Mouse (Mus musculus): ENCODE measurements around the gene Ralb.

Gene Ralb

DNA sequence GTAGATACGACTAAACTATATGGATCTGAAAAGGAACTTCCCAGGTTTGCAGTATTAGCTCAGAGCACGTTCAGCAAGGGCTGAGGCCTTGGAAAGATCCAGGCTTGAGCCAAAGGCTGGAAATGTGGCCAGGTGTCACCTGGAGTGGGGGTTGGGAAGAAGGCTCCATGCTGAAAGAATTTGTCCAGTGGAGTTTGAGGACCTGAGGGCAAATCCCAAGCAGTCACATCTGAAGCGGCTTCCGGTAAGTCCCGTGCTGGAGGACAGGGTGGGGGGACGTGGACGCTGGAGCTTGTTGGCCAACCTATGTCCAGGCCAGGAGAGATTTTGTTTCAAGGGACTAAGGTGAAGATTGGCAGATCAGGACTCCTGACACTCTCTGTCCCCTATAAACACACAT, 19.2 kb upstream of the Ralb start:
- no peak for DNase-seq (ENCODE audit: low spot score in 2 of 2)

DNA sequence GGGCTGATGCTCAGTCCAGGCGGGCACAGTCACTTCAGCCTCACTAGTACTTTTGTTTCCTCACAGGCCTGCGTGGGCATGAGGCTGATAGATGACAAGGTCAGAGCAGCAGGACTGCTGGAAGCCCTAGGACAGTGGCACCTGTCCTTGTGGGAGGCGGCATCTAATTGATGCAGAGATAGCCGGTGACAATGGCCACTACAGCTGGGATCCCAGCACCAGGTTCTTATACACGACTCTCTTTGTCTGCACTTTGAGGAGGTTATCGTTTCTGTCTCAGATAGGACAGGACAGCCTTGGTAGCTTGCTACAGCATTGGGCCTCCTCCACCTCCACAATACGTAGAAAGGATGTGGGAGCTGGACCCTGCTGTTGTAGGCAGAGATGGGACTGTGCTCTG, 18.8 kb upstream of the Ralb start:
- no peak for DNase-seq (ENCODE audit: low spot score in 2 of 2)

DNA sequence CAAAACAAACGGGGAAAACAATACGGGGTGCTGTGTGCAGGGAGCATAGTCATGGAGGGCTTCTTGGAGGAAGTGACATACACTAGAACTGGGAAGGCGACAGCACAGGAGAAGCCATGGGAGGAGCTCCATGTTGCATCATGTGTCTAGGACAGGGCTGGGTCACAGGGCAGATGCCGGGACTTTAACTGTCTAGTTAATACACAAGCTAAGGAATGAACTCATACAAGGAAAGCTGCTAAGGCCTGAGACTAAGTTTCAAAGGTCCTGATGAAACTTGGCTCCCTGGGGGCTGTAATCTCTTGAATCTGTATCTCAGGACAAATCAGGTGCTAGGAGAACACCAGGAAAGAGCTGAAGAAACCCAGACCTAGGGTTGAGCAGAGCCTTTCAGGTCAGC, 18.1 kb upstream of the Ralb start:
- DNase-seq (ENCODE audit: low spot score in 2 of 2) = no peak

DNA sequence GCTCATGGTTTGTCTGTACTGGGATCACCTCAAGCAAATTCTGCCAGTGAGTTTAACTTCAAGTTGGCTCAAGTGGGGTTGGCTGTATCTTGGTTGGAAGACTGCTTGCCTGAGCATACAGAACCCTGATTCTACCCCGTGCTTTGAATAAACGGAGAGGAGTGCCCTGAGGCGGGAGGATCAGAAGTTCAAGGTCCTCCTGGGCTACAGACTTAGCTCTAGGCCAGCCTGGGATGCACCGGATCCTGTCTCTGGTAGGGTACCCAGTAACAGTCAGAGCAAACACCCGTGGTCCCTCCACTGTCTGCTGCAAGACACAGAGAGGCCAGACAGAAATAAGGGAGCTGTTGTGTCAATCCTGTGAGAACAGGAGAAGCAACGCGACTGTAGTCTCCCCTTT, 17.1 kb upstream of the Ralb start:
- no peak for DNase-seq (ENCODE audit: low spot score in 2 of 2)

DNA sequence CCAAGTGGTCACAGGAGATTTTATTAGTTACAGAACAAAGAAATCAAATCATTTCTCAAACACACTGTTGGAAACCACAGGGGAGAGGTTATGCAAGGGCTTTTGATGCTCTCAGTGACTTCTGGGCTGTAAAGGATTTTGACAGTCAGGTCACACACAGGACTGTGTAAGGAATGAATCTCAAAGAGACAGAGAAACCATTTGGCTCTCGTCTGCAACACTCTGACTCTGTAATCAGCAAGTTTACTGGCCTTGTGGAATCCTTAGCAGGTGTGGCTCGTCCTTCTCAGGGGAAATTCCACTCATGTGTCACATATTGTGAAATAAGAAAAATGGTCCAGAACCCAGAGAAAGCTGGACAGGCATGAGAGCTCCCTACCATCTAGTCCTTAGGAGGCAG, 16.4 kb upstream of the Ralb start:
- peak in 1 of 2 experiments; percentile 28 for DNase-seq (ENCODE audit: low spot score in 2 of 2)

DNA sequence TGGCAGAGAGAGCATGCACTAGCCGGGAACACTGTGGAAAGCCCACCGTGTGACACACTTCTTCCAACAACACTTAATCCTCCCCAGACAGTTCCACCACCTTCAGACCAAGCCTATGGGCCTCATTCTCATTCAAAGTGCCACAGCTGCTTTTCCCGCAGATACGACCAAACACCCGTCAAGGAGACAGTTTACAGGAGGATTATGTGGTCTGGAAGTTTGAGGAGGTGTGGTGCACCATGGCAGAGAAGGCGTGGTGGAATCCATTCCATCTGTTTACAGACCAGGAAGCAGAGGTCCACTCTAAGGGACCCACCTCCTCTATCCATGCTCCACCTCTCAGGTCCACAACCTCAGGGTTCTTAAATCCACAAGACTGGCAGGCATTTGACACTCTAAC, 14.7 kb upstream of the Ralb start:
- no peak for DNase-seq (ENCODE audit: low spot score in 2 of 2)

DNA sequence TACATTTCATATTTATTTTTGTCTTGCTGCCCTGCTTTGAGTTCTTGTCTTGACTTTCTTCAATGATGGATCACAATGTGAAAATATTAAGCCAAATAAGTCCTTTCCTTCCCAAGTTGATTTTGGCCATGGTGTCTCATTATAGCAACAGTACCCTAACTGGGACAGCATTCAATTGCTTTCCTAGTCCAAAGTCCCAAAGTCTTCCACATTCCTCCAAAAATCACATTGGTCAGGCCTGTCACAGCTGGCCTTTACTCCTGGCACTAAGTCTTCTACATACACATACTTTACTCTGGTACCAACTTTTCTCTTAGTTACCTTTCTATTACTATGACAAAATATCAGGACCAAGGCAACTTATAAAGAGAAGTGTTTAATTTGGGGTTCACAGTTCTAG, 14.2 kb upstream of the Ralb start:
- DNase-seq (ENCODE audit: low spot score in 2 of 2) = no peak

DNA sequence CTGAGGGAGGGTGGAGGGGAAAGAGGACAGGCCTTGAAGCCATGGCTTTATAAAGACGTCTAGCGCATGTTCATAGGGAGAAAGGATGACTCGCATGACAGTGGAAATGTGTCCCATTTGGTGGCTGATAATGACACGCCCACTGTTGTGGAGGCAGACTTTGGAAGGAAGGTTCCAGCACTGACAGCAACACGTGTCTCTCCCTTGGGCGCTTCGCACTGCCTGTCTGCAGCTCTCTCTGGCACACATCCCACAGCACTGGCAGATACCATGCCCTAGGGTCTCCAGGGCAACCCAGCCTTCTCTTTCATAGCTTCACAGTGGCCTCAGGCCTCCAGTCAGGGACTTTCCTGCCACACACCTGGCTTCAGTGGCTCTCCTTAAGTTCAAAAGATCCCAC, 13.5 kb upstream of the Ralb start:
- DNase-seq (ENCODE audit: low spot score in 2 of 2) = no peak

DNA sequence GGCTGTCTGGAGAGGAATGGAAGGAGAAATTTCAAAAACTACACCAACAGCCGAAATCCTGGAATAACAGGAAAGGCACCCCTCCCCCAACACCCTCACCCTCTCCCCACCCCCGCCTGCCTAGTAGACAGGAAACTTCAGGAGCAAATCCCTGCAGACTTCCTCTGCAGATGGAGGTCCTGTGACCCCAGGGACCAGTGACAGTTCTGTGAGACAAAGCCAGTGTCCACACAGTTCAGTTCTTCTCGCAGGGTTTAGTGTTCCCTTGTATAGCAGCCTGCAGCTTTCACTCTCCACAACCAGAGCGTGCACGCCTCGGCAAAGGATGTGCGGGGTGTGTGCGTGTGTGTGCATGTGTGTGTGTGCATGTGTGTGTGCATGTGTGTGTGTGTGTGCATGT, 6.3 kb upstream of the Ralb start:
- DNase-seq (ENCODE audit: low spot score in 2 of 2) = no peak

DNA sequence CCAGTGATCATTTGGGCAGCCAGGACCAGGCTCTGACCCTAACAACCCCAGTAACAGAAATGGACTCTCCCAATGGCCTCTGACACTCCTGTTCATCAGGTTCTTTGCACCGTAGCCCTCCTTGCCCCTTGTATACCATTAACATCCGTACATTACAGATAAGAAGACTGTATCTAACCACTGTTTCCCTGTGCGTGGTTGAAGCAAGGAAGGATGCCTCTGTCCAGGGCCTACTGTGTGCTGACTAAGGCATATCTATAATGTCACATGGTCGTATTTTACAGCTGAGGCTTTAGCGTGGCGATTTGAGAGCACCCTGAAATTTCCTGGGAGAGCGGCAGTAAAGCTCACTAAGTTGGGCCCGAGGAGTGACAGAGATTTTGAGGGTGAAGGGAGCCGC, 5.8 kb upstream of the Ralb start:
- no peak for DNase-seq (ENCODE audit: low spot score in 2 of 2)

DNA sequence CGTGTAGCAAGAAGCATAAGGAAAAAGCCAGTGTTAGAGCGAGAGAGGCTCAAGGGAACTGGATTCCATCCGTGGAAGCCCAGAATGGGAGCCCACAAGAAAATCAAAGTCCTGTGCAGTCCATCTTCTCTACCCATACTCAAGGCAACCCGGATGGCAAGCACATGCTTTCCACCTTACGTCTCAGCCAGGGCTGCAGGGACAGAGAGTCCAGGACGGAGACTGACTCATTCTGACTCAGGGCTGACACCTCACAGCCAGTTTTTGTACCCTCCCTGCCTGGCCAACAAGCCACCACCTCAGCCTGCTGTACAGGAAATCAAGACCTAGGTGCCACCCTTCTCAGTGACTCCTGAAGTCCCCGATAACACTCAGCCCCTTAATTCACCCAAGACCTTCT, 4.9 kb upstream of the Ralb start:
- peak; percentile 22 to 55 for DNase-seq (ENCODE audit: low spot score in 2 of 2)

DNA sequence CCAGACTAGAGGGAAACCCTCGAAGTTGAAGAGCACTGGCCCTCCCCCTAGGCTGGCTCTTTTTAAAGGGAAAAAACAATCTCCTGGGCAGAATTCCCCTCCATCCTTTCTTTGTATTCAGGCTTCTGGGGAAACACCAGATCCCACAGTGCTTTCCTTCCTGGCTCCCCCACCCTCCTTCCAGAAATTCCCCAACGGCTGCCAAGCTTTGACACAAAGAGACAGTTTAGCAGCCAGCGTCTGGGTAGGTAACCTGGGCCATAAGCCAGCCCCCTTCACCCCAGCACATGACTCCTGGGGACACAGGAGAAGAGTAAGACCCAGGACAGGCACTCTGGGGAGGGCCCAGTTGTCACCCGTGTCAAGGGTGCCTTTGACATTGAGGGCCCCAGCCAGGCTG, 4.0 kb upstream of the Ralb start:
- DNase-seq (ENCODE audit: low spot score in 2 of 2) = no peak

DNA sequence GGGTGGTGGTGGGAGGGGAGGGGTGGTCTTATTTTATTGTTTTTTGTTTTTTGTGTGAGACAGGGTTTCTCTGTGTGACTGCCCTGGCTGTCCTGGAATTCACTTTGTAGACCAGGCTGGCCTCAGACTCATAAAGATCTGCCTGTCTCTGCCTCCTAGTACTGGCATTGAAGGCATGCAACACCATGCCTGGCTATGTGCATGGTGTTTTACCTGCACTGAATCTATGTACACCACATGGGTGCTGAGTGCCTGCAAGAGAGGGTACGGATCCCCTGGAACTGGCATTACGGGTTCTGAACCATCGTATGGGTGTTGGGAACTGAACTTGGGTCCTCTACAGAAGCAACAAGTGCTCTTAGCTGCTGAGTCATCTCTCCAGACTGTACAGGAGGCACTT, 1.4 kb upstream of the Ralb start:
- DNase-seq (ENCODE audit: low spot score in 2 of 2) = no peak

DNA sequence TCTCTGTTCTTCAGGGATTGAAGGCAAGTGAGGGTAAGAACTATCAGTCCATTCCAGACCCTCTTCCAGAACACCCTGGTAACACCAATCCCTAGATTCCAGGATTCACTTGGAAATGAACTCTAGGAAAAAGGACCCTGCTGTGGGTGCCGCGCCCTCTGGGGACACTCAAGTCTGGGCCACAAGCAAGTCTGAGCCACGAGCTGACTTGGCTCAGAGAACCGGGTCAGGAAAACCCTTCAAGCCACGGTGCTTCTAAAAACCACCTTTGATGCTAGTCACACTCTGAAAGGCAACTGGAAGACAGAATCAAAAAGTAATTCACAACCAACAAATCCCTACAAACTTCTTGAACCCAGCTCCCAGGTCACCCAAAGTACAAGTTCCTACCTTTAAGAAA, 786 bp downstream of the Ralb start:
- DNase-seq (ENCODE audit: low spot score in 2 of 2) = no peak

DNA sequence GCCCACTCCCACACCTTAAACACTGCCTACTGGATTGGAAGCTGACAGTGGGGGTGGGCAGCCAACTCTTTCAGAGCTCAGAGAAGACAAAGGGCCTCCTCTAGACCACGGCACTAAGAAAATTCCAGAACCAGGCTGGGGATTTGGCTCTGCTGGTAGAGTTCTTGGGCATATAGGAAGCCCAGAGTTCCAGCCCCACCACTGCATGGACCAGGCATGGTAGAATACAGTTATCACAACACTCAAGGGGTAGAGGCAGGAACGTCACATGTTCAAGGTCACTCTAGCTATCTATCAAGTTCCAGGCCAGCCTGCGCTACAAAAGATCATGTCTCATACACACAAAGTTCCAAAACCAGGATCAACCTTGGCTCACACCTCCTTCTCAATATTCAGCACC, 1.4 kb downstream of the Ralb start:
- no peak for DNase-seq (ENCODE audit: low spot score in 2 of 2)

DNA sequence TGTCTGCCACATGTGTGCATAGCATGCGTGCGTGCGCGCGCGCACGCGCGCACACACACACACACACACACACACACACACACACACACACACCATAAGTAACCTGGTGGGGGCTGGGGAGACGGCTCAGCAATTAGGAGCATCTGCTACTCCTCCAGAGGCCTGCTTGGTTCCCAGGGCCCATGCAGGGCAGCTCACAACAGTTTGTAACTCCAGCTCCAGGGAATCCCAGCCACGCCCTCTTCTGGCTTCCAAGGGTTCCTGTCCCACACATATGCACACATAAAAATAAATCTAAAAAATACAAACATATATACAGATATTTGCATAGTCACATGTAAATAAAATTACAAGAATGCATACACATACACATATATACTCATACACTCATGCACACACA, 1.9 kb downstream of the Ralb start:
- DNase-seq (ENCODE audit: low spot score in 2 of 2) = no peak

DNA sequence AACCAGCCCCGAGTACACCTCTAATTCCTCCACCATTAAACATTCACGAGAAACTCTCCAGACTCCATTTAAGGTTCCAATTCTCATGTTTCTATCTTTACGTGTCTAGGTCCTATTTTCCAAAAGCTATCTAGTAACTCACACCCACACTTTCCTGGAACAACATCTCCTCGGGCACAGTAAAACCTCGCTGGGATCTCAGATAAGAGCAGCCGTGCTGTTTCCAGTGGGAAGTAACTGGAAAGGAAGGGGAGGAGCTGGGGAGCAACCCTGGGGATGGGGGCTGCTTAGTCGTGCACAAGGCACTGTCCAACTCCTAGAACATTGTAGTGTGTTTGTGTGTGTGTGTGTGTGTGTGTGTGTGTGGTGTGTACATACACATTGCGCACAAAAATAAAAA, 2.7 kb downstream of the Ralb start:
- DNase-seq (ENCODE audit: low spot score in 2 of 2) = no peak

DNA sequence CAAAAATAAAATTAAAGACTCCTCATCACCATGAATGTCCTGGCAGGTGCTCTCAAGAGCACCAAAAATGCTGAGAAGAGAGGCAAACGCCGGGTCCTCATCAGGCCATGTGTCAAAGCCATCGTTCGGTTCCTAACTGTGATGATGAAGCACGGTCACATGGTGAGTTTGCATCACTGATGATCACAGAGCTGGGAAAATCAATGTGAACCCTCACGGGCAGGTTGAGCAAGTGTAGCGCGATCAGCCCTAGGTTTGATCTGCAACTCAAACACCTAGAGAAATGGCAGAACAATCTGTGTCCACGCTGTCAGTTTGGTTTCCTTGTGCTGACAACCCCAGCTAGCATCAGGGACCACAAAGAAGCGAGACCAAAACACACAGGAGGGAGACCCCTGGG, 5.1 kb downstream of the Ralb start:
- DNase-seq (ENCODE audit: low spot score in 2 of 2) = no peak

DNA sequence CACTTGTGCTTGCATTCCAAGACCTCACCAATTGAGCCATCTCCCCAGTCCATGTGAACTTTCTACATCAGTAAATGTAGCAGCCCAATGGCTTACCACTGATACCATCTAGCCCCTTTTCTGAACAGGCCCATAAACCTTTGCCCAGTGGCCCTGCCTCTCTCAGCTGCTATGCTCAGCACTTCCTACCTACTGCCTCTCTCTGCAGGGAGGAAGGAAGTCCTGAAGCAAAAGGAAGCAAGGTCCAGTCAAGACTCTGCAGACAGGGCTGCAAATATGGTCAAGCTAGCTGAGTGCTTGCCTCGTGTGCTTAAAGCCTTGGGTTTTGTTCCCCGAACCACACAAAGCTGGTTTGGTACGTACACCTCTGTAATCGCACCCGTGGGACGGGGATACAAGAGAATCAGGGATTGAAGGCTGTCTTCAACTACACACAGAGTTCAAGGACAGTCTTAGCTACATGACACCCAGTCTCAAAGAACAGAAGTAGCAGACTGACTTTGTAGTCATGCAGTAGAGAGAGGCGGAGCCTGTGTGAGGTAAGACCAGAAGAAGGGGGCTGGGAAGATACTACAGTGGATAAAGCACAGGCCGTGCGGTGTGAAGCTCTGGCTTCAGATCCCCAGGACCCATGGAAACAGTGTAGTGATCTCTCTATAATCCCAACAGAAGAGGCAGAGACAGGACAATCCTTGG, 5.9 kb downstream of the Ralb start:
- no peak for DNase-seq (ENCODE audit: low spot score in 2 of 2)

DNA sequence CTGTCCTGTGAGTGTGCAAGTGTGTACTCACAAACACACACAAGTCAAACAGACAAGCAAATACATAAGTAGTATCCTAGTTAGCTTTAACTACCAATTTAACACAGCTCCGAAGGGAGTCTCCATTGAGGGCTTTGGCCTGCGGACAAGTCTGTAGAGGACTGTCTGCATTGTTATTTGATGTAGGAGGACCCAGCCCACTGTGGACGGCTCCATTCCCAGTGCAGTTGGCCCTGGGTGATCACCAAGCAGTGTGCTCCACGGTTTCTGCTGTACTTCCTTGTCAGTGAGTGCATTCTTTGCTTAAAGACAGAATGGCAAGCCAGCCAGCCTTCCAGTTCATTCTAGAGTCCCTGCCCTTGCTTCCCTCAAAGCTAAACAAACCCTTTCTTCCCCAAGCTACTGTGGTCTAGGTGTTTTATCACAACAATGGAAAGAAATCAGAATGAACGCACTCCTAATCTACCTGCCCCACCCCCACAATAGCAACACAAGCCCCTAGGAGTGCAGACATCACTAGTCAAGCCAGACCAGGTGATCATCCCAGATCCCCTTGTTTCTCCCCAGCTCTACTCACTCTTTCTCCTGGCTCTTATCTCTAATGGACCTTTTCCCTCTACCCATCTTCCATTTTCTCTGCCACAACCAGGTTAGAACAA, 7.1 kb downstream of the Ralb start:
- DNase-seq (ENCODE audit: low spot score in 2 of 2) = no peak

DNA sequence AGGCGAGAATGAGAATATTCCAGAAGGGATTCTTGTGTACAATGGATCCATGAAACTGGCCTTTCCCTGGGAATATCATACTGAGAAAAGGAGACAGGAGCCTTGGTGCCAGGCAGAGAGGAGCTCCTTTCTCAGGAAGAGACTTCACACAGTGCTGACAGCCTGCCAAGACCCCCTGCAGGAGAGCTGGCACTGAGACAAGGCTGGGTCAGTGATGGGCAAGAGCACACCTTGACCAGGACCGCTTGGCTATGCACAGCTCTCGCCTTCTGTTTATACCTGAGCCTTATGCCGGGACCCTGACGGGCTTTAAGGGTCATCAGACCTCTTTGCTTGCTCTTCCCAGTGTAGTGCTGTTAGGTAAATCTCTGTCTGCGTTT, 9.2 kb downstream of the Ralb start:
- DNase-seq (ENCODE audit: low spot score in 2 of 2) = no peak

DNA sequence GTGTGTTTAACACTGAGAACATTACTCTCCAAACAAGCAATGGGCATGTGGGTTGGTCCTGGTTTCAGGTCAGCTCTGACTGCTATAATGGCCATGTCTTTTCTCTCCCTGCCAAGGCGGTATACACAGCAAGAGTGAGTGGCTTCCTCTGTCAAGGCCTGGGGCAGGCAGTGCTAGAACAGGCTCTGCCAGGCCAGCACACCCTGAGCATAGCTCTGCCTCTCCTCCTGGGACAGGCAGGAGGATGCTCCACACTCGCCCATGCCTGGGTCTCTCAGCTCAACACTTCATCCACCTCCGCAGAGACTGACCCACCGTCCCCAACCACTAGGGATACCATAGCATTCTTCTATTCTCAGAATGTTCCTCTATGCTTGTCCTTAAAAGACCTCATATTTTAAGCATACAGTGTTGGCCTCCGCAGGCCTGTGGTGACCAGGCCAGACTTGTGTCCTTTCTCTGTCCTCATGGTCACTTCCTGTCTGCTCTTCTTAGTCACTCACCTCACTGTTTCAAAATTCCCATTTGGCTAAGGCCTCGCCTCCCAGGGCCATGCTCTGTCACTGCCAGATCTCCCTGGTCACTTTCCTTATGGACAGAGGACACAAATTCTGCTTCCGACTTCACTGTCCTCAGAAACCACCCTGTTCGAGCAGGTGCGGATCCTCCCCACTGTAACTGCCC, 9.7 kb downstream of the Ralb start:
- DNase-seq (ENCODE audit: low spot score in 2 of 2) = no peak

DNA sequence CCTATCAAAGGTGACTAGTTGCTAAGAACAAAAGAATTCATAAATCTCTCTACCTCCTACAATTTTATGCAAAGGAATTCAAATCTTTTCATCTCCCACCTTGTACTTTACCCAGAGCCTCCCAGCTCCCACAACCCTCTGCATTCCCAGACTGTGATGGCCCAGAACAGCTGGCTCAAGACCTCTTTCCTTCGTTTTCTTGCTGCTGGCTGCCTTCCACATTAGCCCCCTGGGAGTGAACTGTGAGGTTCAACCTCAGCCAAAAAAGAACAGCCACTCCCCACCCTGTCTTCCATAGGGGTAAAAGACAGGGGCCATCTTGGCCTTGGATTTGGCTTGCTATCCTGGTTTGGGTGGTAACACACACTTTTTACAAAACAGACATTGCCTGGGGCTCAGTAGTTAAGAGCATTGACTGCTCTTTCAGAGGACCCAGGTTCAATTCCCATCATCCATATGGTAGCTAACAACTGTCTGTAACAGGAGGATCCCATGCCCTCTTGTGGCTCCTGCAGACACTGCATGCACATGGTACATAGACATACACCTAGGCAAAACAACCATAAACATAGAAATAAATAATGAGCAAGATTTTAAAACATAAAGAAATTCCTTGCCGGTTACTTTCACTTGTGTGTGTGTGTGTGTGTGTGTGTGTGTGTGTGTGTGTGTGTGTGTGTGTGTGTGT, 10.4 kb downstream of the Ralb start:
- DNase-seq (ENCODE audit: low spot score in 2 of 2) = no peak
